In genomic region chr4:153862121-153862660, GRCm38 (mm10) we compare ENCODE assay signal across 29 mouse cellular contexts.
DNase-seq lines count a peak whose midpoint lies in the region; ATAC-seq lines count a peak whose summit lies in the region.
"Had no signal": no experiment of that assay in that cellular context is flagged by ENCODE, and none has a peak within 500 bp of the region (broad histone marks: within the 10 kb centered on the region; RNA-seq: fewer than 3 reads in every experiment).

No protein-coding gene starts in this region.

- H3K27me3 ChIP-seq in liver, embryonic 11.5 days (replicated peaks; ENCODE audit: control insufficient read depth, insufficient read depth, low read length): no peaks in the 10 kb centered on the region
- no peaks in the 10 kb centered on the region for H3K27me3 ChIP-seq in liver, embryonic 12.5 days (replicated peaks)
- H3K27me3 ChIP-seq: embryonic facial prominence, embryonic 12.5 days; midbrain, embryonic 15.5 days had no signal

- no peak overlapping the region for H3K4me2 ChIP-seq in liver, embryonic 11.5 days
- H3K4me2 ChIP-seq in liver, embryonic 12.5 days: no peak overlapping the region
- H3K4me2 ChIP-seq: embryonic facial prominence, embryonic 12.5 days; forebrain, embryonic 15.5 days; heart, embryonic 12.5 days; hindbrain, embryonic 14.5 days; midbrain, embryonic 15.5 days had no signal

- no peaks in the 10 kb centered on the region for H3K36me3 ChIP-seq in liver, embryonic 11.5 days (ENCODE audit: control insufficient read depth, insufficient read depth, low read length)
- H3K36me3 ChIP-seq in liver, embryonic 12.5 days: no peaks in the 10 kb centered on the region
- H3K36me3 ChIP-seq: embryonic facial prominence, embryonic 12.5 days; forebrain, embryonic 10.5 days; forebrain, embryonic 15.5 days; heart, embryonic 12.5 days; midbrain, embryonic 15.5 days had no signal

- H3K27ac ChIP-seq in liver, embryonic 11.5 days (ENCODE audit: low read depth, low read length): no peak overlapping the region
- no peak overlapping the region for H3K27ac ChIP-seq in liver, embryonic 12.5 days
- H3K27ac ChIP-seq: embryonic facial prominence, embryonic 12.5 days; forebrain, embryonic 10.5 days; forebrain, embryonic 15.5 days; gastrocnemius, adult 2 months; heart, adult 2 months; hindbrain, embryonic 14.5 days; macrophage; midbrain, embryonic 15.5 days had no signal

- H3K9ac ChIP-seq in liver, embryonic 11.5 days (ENCODE audit: low read depth, low read length): no peak overlapping the region
- no peak overlapping the region for H3K9ac ChIP-seq in liver, embryonic 12.5 days
- H3K9ac ChIP-seq: embryonic facial prominence, embryonic 12.5 days; forebrain, embryonic 15.5 days; heart, embryonic 12.5 days; hindbrain, embryonic 14.5 days; midbrain, embryonic 15.5 days had no signal

- H3K9me3 ChIP-seq in liver, embryonic 11.5 days (ENCODE audit: control insufficient read depth, low read length): no peaks in the 10 kb centered on the region; the same call in 1 of the 2 replicates
- peaks cover 13% of the 10 kb centered on the region for H3K9me3 ChIP-seq in liver, embryonic 12.5 days (replicated peaks)
- H3K9me3 ChIP-seq: embryonic facial prominence, embryonic 12.5 days; forebrain, embryonic 10.5 days; forebrain, embryonic 15.5 days; midbrain, embryonic 15.5 days had no signal

- DNase-seq in liver (peak; percentile 5), ES-CJ7 (ENCODE audit: low read depth, low spot score) (peak; percentile 83)
- no peak for DNase-seq in liver, embryonic 11.5 days (ENCODE audit: low spot score)
- DNase-seq in urinary bladder, postnatal 10 days (ENCODE audit: low spot score): no peak
- DNase-seq in layer of hippocampus, postnatal 36 days: no peak
- DNase-seq: adrenal gland, postnatal 10 days; B cell, adult 2 months; cerebellum, adult 8-10 months; cerebellum, postnatal 25 days; gastrocnemius, adult 2 months; gastrocnemius, postnatal 36 days; heart, adult 2 months; kidney, adult 2 months; layer of hippocampus, adult 9-11 months; lung, adult 2 months; lung, postnatal 10 days; spleen, adult 18-20 months; thymus, adult 18-20 months; thymus, postnatal 25 days had no signal

- no peaks in the 10 kb centered on the region for H3K4me1 ChIP-seq in liver, embryonic 11.5 days (replicated peaks; ENCODE audit: control insufficient read depth, insufficient read depth, low read length)
- H3K4me1 ChIP-seq in liver, embryonic 12.5 days: no peaks in the 10 kb centered on the region
- H3K4me1 ChIP-seq: embryonic facial prominence, embryonic 12.5 days; forebrain, embryonic 15.5 days; heart, embryonic 12.5 days; midbrain, embryonic 15.5 days had no signal

- H3K4me3 ChIP-seq in liver, embryonic 11.5 days (ENCODE audit: low read depth, low read length): no peak overlapping the region
- H3K4me3 ChIP-seq in liver, embryonic 12.5 days: no peak overlapping the region
- H3K4me3 ChIP-seq: embryonic facial prominence, embryonic 12.5 days; forebrain, embryonic 10.5 days; forebrain, embryonic 15.5 days; gastrocnemius, adult 2 months; heart, adult 2 months; heart, embryonic 12.5 days; midbrain, embryonic 15.5 days had no signal

- ATAC-seq in liver, embryonic 11.5 days (replicated peaks; ENCODE audit: low FRiP score): no peak
- peak; percentile 47; the same call in 1 of the 2 replicates for ATAC-seq in liver, embryonic 12.5 days
- ATAC-seq in frontal cortex, adult (ENCODE audit: low TSS enrichment): no peak
- ATAC-seq: forebrain, embryonic 15.5 days; inflammation-experienced regulatory T-cells, adult 6 months; midbrain, embryonic 15.5 days had no signal

- 64% methylated on average over 12 of the region's 12 CpGs for WGBS in liver, embryonic 11.5 days
- WGBS in liver, embryonic 12.5 days (ENCODE audit: insufficient replicate concordance): 55% methylated on average over 12 of the region's 12 CpGs

Comparison
In these comparisons a context has a peak if more than half of its experiments do, and no peak if none do; other contexts are left out.
1. DNase-seq: peak in liver (single experiment) and ES-CJ7 (single experiment); none in liver, embryonic 11.5 days (single experiment), urinary bladder, postnatal 10 days (single experiment) and layer of hippocampus, postnatal 36 days (0 of 2).